ENCODE assay signal across 21 mouse cellular contexts in the genomic region with DNA sequence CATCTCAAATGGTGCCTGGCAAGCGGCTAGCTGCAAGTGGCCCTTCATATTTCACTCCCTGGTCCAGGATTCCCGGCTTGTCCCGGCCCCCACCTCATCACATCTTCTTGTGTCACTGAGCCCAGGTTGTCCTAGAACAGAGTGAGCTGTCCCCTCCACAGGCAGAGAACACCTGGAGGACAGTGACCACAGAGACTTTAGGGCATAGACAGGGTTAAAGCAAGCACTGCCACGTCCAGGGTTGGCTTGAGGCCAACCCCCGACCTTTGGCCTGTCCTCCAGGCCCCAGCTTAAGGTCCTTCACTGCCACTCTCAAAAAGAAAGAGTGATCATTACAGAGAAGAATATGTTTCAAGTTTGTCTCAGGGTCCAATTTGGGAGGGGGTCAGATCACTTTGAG.
"Had no signal": no experiment of that assay in that cellular context is flagged by ENCODE, and none has a peak within 500 bp of the region (broad histone marks: within the 10 kb centered on the region; RNA-seq: fewer than 3 reads in every experiment).

No protein-coding gene starts in this region.

- H3K4me1 ChIP-seq: midbrain, embryonic 12.5 days; midbrain, embryonic 15.5 days; neural tube, embryonic 12.5 days; neural tube, embryonic 15.5 days had no signal

- H3K9ac ChIP-seq: liver, embryonic 14.5 days; lung, embryonic 14.5 days; midbrain, embryonic 12.5 days; midbrain, embryonic 15.5 days; neural tube, embryonic 12.5 days; neural tube, embryonic 15.5 days had no signal

- ATAC-seq: hindbrain, postnatal 0 days; inflammation-experienced regulatory T-cells, adult 6 months; lung, postnatal 0 days; midbrain, embryonic 15.5 days had no signal

- H3K27me3 ChIP-seq: midbrain, embryonic 12.5 days; midbrain, embryonic 15.5 days; neural tube, embryonic 12.5 days; neural tube, embryonic 15.5 days had no signal

- H3K9me3 ChIP-seq: midbrain, embryonic 12.5 days; midbrain, embryonic 15.5 days; neural tube, embryonic 12.5 days; neural tube, embryonic 15.5 days had no signal

- H3K4me2 ChIP-seq: lung, embryonic 14.5 days; midbrain, embryonic 12.5 days; midbrain, embryonic 15.5 days; neural tube, embryonic 12.5 days; neural tube, embryonic 15.5 days had no signal

- DNase-seq: kidney, adult 11 months; layer of hippocampus, adult 9-11 months; right cerebral cortex, adult 18-20 months; right cerebral cortex, postnatal 14 days; right cerebral cortex, postnatal 4 days; thymus, adult 2 months; thymus, postnatal 14 days; thymus, postnatal 4 days had no signal

- H3K27ac ChIP-seq: hindbrain, postnatal 0 days; kidney, postnatal 0 days; layer of hippocampus, adult 2 months; liver, embryonic 14.5 days; macrophage; midbrain, embryonic 12.5 days; midbrain, embryonic 15.5 days; neural tube, embryonic 12.5 days; neural tube, embryonic 15.5 days; stomach, postnatal 0 days had no signal

- H3K4me3 ChIP-seq: layer of hippocampus, adult 2 months; midbrain, embryonic 12.5 days; midbrain, embryonic 15.5 days; neural tube, embryonic 12.5 days; neural tube, embryonic 15.5 days had no signal

- H3K36me3 ChIP-seq: midbrain, embryonic 12.5 days; midbrain, embryonic 15.5 days; neural tube, embryonic 12.5 days; neural tube, embryonic 15.5 days had no signal
